Mouse (Mus musculus) spleen, adult 2 months (tissue): ENCODE measurements around the gene Aco1. TPM values are rescaled to one million over a fixed set of nuclear protein-coding genes. Genes with fewer than 3 reads are reported as not detected.
"Not testable (repeated sequence)": the region's sequence is repeated elsewhere in the genome, so short reads cannot be mapped to it uniquely, and the experiment has no call there.

Experiments
- DNase-seq, 2 experiments: peaks; one replicate each; pipeline versions ENCODE4 v3.0.0 to v3.0.0-alpha.2; 2012 to 2021; ENCODE audit warnings: low spot score in 2 of 2, low read depth in 1 of 2
- H3K27ac ChIP-seq: fragments of 200-500 bp; 2 replicates; pipeline ENCODE4 v1.5.1; 2012; ENCODE audit warnings: low read length, inconsistent platforms; ENCODE audit not compliant: insufficient read depth
- H3K27me3 ChIP-seq: fragments of 200-500 bp; 2 replicates; pipeline ENCODE4 v1.6.1; 2012; ENCODE audit warnings: mild to moderate bottlenecking, moderate library complexity, low read length, inconsistent platforms; ENCODE audit not compliant: control insufficient read depth, insufficient read depth
- H3K36me3 ChIP-seq: fragments of 200-500 bp; 2 replicates; pipeline ENCODE4 v1.6.1; 2012; ENCODE audit warnings: mild to moderate bottlenecking, low read length, inconsistent platforms; ENCODE audit not compliant: control insufficient read depth, insufficient read depth
- H3K4me1 ChIP-seq: fragments of 200-500 bp; 2 replicates; pipeline ENCODE4 v1.6.1; 2011; ENCODE audit warnings: inconsistent platforms; ENCODE audit not compliant: control insufficient read depth, insufficient read depth, insufficient read length
- H3K4me3 ChIP-seq: fragments of 200-500 bp; 2 replicates; pipeline ENCODE4 v1.5.1; 2011; ENCODE audit warnings: mild to moderate bottlenecking, inconsistent platforms; ENCODE audit not compliant: insufficient read depth, insufficient read length; ENCODE audit errors: extremely low read depth
- CTCF ChIP-seq: fragments of 200-500 bp; IDR thresholded peaks from 2 replicates; pipeline ENCODE4 v1.5.1; 2011; ENCODE audit warnings: mild to moderate bottlenecking, inconsistent platforms; ENCODE audit not compliant: insufficient read depth, insufficient read length, insufficient replicate concordance; ENCODE audit errors: extremely low read depth
- POLR2A ChIP-seq: fragments of 200-500 bp; IDR thresholded peaks from 2 replicates; pipeline ENCODE4 v1.6.1; 2011; ENCODE audit warnings: low read depth, low read length, inconsistent platforms
- WGBS: fragments of 180-500 bp; shearing (Covaris S2); methylation state at CpG from one replicate; pipeline ENCODE4 v1.1.7; 2018; 5-methylcytosine and 5-hydroxymethylcytosine counted together
- polyA plus RNA-seq: library from polyadenylated mRNA; depleted of rRNA; stranded (reverse); fragments of >200 nt; gene quantifications from 2 replicates; pipeline ENCODE4 v1.2.3, GENCODE M21; 2012; rRNA removed

Gene Aco1
- 11.4 and 12.3 TPM in 2 replicates for polyA plus RNA-seq

DNA sequence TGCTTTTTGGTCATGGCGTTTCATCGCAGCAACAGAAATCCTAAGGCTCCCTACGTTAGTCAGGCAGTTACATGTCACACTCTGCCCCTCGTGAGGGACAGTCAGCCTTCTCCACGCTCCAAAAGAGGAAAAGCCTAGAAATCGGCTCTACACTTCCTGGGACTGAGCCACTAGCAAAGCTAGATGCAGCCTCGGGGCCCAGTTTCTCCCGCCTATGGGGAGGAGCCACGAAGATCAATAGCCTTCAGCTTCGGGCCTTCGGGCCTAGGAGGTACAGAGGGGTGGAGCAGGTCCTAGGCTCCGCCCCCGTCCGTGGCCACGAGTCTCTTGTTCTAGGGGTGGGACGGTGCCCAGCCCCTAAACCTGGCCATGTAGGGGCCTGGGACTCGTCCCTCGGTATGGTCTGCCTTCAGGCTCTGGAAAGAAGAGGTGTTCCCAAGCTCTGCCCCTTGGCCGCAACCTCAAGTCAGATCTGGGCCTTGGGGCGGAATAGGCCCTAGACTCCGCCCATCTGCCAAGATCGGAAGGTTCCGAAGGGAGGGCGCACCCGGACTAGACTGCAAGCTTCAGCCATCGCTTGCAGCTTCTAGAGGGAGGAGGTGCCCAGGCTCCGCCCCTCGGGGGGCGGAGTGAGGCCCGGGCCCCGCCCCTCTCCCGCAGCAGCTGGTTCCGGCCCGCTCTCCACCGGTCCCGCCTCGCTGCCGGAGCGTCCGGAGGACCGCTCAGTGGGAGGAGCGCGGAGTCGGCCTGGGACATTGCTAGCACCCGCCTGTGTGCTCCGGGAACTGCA is at the start of gene Aco1:
Gene Aco1, plus strand, starts transcription at position 339 of the 790 bp plus-strand sequence.
- no peak for TF ChIP-seq CTCF
- peak; percentile 13 for TF ChIP-seq POLR2A
- H3K36me3 ChIP-seq = no peaks in the 10 kb centered on the region
- H3K27me3 ChIP-seq = no peaks in the 10 kb centered on the region
- peak within 1 kb of the TSS; percentile 89 for H3K27ac ChIP-seq
- no peaks in the 10 kb centered on the region for H3K4me1 ChIP-seq
- peak; percentile 92 to 96 for DNase-seq
- H3K4me3 ChIP-seq = peak within 1 kb of the TSS; percentile 75
- WGBS = under 1% methylated on average over 45 of the region's 46 CpGs

DNA sequence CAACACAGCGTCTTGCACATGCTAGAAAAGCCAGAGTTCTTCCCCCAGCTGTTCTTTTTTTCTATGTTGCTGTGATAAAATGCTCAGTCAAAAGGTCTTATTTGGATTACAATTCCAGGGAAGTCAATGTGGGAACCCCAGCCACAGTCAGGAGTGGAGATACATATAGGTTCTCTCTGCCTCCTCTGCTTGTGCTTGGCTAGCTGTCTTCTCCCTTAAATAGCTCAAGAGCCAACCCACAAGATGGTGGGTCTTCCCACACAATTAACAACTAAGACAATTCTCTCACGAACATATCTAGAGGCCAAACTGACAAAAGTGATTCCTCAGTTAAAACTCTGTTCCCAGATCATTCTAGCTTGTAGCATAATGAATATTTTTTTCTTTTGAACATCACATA is 47.9 kb upstream of the Aco1 start:
- H3K27me3 ChIP-seq = no peaks in the 10 kb centered on the region
- no peak overlapping the region for H3K4me3 ChIP-seq
- no peaks in the 10 kb centered on the region for H3K4me1 ChIP-seq
- 78% methylated on average over 2 of the region's 2 CpGs for WGBS
- no peak for DNase-seq
- no peak for TF ChIP-seq POLR2A
- no peak for TF ChIP-seq CTCF
- H3K36me3 ChIP-seq = no peaks in the 10 kb centered on the region
- H3K27ac ChIP-seq = no peak overlapping the region

DNA sequence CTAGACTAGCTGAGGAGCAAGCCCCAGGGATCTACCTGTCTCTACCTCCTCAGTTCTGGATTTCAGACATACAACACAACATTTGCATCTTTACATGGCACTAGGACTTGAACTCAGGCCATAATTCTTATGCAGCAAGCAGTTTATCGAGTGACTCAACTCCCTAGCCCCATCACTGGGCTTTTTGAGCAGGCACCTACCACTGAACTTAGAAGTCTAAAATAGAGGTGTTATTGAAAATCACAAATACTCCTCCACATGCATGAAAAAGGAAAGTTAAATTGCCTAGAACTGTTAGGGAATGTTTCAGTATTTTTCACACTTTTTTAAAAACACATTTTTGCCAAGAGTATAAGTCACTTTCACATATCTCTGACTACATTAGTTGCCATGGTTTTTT is 39.9 kb upstream of the Aco1 start:
- Histone ChIP-seq H3K4me1 (no peaks in the 10 kb centered on the region), H3K27ac (no peak overlapping the region), H3K36me3 (no peaks in the 10 kb centered on the region), H3K27me3 (no peaks in the 10 kb centered on the region), H3K4me3 (no peak overlapping the region)
- DNase-seq = no peak
- WGBS = 87% methylated on average over 1 of the region's 1 CpGs
- TF ChIP-seq CTCF = no peak

DNA sequence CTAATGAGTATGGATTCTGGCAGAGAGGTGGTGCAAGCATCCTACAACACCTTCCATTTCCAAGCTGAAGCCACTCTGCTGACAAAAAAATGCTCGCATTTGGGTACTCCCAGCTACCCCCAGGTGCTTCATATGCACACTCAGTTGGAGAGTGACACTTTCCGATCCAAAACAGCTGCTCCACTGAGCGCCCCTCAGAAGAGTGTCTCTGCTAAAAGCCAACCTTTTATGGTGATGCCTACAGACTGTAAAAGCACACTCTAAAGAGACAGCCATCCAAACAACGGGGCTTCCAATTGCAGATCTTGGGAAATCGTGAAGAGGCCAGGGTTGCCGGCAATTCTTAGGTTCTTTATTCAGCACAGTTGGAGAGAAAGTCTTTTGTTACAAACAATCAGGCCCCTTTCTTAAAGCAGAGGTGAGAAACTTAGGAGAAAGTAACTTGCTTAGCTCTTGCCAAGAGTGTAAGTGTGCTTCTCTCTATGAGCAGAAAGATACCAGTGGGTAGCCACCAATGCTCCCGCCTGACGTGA is 36.8 kb upstream of the Aco1 start:
- Histone ChIP-seq H3K4me3 (no peak overlapping the region), H3K27ac (no peak overlapping the region), H3K4me1 (no peaks in the 10 kb centered on the region), H3K27me3 (no peaks in the 10 kb centered on the region), H3K36me3 (no peaks in the 10 kb centered on the region)
- TF ChIP-seq POLR2A (no peak), CTCF (no peak)
- no peak for DNase-seq
- 67% methylated on average over 8 of the region's 8 CpGs for WGBS

DNA sequence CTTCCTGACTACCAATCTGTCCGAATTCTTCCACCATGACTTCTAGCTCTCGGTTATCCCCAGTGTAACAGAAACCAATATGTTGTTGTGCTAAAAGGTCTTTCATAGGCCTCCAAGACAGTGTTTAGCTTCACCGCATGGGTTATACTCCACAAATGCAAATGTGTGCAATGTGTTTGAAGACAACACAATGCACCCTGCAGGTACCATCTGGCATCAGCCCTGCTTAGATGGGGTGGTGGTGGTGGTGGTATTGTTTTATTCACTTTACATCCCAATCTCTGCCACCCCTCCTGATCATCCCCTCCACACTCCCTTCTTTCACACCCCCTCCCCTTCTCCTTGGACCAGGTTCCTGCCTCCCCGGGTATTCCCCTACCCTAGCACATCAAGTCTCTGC is 34.9 kb upstream of the Aco1 start:
- Histone ChIP-seq H3K4me3 (no peak overlapping the region), H3K36me3 (no peaks in the 10 kb centered on the region), H3K27ac (no peak overlapping the region), H3K4me1 (no peaks in the 10 kb centered on the region), H3K27me3 (no peaks in the 10 kb centered on the region)
- TF ChIP-seq POLR2A = no peak
- DNase-seq = no peak
- WGBS = 86% methylated on average over 4 of the region's 4 CpGs

DNA sequence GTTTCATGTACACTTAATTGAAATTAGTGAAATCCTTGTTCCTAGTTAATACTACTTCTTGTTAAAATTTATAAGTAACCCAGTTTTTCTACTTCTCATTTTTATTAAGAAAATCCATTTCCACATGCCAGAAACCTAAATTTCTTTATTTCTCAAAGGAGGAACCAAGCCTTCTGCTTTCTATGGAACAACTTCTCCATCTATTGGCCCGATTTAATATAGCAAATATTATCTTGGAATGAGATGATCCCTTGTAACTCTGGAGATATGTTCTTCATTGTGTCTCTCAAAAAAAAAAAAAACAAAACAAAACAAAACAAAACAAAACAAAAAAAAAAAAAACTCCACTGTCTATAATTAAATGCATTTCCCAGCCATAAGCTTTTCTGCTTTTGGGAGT is 29.7 kb upstream of the Aco1 start:
- TF ChIP-seq POLR2A = no peak
- TF ChIP-seq CTCF = no peak
- Histone ChIP-seq H3K27ac (no peak overlapping the region), H3K27me3 (no peaks in the 10 kb centered on the region), H3K4me1 (no peaks in the 10 kb centered on the region), H3K36me3 (no peaks in the 10 kb centered on the region), H3K4me3 (no peak overlapping the region)
- no peak for DNase-seq
- WGBS = 69% methylated on average over 1 of the region's 1 CpGs

DNA sequence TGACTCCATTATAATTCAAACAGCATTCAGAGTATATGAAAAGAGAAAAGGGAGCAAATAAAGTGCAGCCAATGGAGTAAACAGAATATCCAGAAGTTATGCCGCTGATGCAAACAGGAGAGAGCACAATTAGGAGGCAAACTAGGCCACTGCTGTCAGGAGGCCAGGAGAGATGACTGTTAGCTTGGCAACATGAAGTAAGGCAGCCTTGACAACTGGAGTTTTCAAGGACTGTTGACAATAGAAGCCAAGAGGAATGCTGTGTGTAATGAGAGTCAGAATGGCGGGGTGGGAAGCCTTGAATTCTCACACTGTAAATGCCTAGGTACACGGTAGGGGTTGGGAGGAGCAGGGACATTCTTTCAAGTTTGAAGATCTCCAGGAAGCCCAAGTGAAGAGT is 21.7 kb upstream of the Aco1 start:
- TF ChIP-seq POLR2A (no peak), CTCF (no peak)
- 77% methylated on average over 3 of the region's 3 CpGs for WGBS
- H3K4me1 ChIP-seq = no peaks in the 10 kb centered on the region

DNA sequence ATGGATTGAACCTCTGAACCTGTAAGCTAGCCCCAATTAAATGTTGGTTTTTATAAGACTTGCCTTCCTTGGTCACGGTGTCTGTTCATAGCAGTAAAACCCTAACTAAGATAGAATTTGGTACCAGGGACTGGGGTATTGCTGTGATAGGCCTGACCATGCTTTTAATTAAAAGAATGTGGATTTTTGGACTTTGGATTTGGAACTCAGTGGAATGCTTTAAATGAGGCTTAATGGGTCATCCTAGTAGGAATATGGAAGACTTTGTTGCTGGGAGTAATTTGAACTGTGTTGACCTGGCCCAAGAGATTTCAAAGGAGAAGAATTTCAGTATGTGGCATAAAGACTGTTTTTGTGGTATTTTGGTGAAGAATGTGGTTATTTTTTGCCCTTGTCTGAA is 20.6 kb upstream of the Aco1 start:
- not testable (repeated sequence) for H3K36me3 ChIP-seq, H3K4me3 ChIP-seq, H3K27ac ChIP-seq, H3K4me1 ChIP-seq, DNase-seq, H3K27me3 ChIP-seq
- WGBS = 91% methylated on average over 1 of the region's 1 CpGs

More for the DNA sequence above, 21.7 kb upstream of the Aco1 start:
- no peak for DNase-seq
- Histone ChIP-seq H3K27me3 (no peaks in the 10 kb centered on the region), H3K36me3 (no peaks in the 10 kb centered on the region), H3K4me3 (no peak overlapping the region), H3K27ac (no peak overlapping the region)
